Mouse (Mus musculus) testis, adult 2 months (tissue): ENCODE data around the gene Trim8. TPM values are rescaled to one million over a fixed set of nuclear protein-coding genes. Genes with fewer than 3 reads are reported as not detected.

Experiments used
- H3K27ac ChIP-seq: fragments of 200-500 bp; 2 replicates; pipeline ENCODE4 v1.5.1; 2012; ENCODE audit warnings: low read depth, low read length; ENCODE audit not compliant: control insufficient read depth, insufficient read depth
- H3K27me3 ChIP-seq: fragments of 200-500 bp; 2 replicates; pipeline ENCODE4 v1.6.1; 2012; ENCODE audit warnings: mild to moderate bottlenecking, low read length, moderate library complexity; ENCODE audit not compliant: control insufficient read depth, insufficient read depth
- H3K36me3 ChIP-seq: fragments of 200-500 bp; 2 replicates; pipeline ENCODE4 v1.6.1; 2012; ENCODE audit warnings: mild to moderate bottlenecking, low read length; ENCODE audit not compliant: control insufficient read depth, insufficient read depth
- H3K4me1 ChIP-seq: fragments of 200-500 bp; 2 replicates; pipeline ENCODE4 v1.6.1; 2012; ENCODE audit warnings: low read length; ENCODE audit not compliant: control insufficient read depth, insufficient read depth
- H3K4me3 ChIP-seq: fragments of 200-500 bp; 2 replicates; pipeline ENCODE4 v1.5.1; 2012; ENCODE audit warnings: low read depth, mild to moderate bottlenecking, low read length, moderate library complexity, mixed read lengths; ENCODE audit not compliant: control insufficient read depth
- CTCF ChIP-seq: fragments of 200-500 bp; IDR thresholded peaks from 2 replicates; pipeline ENCODE4 v1.5.1; 2012; ENCODE audit warnings: low read depth, mild to moderate bottlenecking, inconsistent platforms, low read length, moderate library complexity; ENCODE audit not compliant: control insufficient read depth, insufficient read depth, insufficient replicate concordance
- POLR2A ChIP-seq: fragments of 200-500 bp; IDR thresholded peaks from 2 replicates; pipeline ENCODE4 v1.6.1; 2012; ENCODE audit warnings: low read depth, mild to moderate bottlenecking, inconsistent platforms, low read length, moderate library complexity; ENCODE audit not compliant: control insufficient read depth
- polyA plus RNA-seq: library from polyadenylated mRNA; depleted of rRNA; stranded (reverse); fragments of >200 nt; gene quantifications from 2 replicates; pipeline ENCODE4 v1.2.3, GENCODE M21; 2012

Trim8 gene
- polyA plus RNA-seq, 1 experiment: 2.1 TPM

DNA sequence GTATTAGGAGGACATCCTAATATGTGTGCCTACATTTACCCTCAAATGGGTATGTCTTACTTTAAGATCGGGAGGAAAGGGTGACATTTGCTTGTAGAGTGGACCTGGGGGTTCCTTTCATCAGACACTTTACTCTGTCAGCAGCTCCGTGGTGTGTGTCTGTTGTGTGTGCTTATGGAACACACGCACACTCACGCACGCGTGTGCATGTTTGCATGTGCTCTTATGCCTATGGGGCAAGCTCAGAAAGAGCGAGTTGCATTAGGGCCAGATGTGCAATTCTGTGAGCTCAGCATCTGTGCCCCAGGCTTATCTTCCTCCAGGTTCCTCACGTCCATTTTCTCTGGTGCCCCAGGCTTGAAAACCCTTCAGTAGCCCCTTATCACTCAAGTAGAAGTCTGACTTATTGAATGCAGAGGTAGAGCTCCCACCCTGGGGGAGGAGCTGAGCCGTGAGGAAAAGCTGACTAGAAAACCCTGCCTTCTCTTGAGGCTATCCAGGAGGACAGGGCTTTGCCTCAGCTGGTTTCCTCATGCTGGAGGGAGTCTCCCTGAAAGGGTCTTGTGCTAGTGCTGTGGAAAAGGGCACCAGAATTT is 3.4 kb downstream of the Trim8 start:
- TF ChIP-seq POLR2A (no peak), CTCF (no peak)
- Histone ChIP-seq H3K4me1 (peaks cover 24% of the 10 kb centered on the region), H3K27ac (no peak overlapping the region), H3K36me3 (no peaks in the 10 kb centered on the region), H3K27me3 (no peaks in the 10 kb centered on the region), H3K4me3 (no peak overlapping the region)

DNA sequence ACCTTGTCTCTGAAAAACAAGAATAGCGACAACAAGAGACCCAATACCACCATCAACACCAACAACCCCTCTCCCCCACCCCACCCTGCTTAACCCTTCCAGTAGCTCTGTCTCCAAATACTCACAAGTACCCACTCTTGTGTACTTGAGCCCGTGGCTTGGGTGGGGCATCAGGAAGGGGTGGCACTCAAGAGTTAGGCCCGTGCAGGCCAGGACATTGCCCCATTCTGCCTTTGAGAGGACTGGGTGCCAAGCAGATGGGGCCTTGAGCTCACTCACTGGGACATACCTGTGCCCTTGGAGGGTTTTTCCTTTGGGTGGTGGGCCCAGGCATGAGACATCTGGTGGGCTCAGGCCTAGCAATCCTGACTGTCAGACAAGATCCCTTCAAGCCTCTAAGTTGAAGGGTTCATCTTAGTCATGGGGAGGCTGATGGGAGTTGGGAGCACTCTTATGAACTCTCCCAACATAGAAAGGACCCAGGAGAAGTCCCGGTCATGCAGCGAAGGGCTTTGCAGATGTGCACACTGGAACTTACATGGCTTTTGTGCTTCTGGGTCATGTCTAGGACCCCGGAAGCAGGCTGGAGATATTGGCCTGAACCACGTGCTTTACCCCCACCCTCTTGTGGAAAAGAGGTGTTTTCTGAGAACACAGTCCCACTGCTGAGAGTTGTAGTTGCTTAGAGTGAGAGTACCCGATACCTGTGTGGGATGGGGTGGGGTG is 4.3 kb downstream of the Trim8 start:
- Histone ChIP-seq H3K36me3 (no peaks in the 10 kb centered on the region), H3K4me1 (peaks cover 17% of the 10 kb centered on the region), H3K4me3 (no peak overlapping the region), H3K27ac (no peak overlapping the region), H3K27me3 (no peaks in the 10 kb centered on the region)
- TF ChIP-seq POLR2A (no peak), CTCF (no peak)

DNA sequence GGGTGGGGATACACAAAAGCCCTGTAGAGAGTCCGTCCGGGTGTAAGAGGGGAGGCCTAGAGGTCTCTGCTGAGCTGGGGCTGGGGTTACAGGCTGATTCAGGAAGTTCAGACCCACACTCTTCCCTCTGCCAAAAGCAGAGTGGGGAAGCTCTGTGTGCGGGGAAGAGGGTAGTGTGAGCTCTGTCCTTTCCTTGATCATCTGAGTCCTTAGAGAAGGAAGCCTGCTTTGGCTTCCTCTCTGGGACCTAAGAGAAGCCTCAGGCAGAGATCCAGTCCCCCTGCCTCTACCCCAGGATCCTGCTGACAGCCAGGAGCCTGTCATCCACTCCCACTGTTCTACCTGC is 4.8 kb downstream of the Trim8 start:
- TF ChIP-seq POLR2A (no peak), CTCF (no peak)
- Histone ChIP-seq H3K4me1 (peaks cover 15% of the 10 kb centered on the region), H3K4me3 (no peak overlapping the region), H3K36me3 (no peaks in the 10 kb centered on the region), H3K27me3 (no peaks in the 10 kb centered on the region), H3K27ac (no peak overlapping the region)

DNA sequence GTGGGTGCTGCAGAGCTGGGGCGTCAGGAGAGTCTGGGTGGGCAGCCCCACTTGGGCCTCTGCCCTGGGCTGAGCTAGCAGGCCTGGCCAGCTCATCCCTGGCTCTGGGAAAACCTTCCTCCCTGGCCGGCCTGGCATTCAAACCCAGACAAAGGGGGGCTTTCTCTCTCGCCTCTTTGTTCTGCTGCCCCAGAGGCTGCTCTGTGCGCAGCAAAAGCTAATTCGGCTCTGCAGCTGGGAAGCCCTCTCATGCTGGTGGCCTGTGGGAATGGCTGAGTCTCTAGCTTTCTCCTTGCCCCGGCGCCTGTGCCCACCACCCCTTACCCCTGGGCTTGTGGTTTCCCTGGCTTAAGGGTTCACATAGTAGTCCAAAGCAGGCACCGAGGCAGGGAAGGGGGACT is 5.7 kb downstream of the Trim8 start:
- H3K27me3 ChIP-seq: no peaks in the 10 kb centered on the region
- no peak overlapping the region for H3K4me3 ChIP-seq
- TF ChIP-seq POLR2A: no peak
- no peak for TF ChIP-seq CTCF
- no peak overlapping the region for H3K27ac ChIP-seq
- H3K36me3 ChIP-seq: no peaks in the 10 kb centered on the region
- peaks cover 12% of the 10 kb centered on the region for H3K4me1 ChIP-seq

DNA sequence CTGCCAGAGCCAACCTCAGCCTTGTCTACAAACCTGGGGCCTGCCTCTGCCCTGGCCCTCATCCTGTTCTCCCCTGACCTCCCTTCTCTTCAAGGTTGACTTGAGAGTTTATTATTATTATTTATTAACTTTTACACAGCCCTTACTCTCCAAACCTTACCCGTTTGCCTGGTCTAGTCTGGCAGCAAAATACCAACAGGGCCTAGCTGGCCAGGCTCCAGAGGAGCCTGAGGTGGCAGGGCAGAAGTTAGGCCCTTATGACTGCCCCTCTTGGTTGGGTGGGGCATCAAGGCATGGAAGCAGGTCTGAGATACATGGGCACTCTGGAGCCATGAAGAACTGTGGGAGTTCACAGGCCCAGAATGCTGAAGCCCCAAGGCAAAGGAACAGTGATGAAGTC is 6.3 kb downstream of the Trim8 start:
- Histone ChIP-seq H3K27ac (no peak overlapping the region), H3K36me3 (no peaks in the 10 kb centered on the region), H3K4me1 (peaks cover 6% of the 10 kb centered on the region), H3K4me3 (no peak overlapping the region), H3K27me3 (no peaks in the 10 kb centered on the region)
- TF ChIP-seq CTCF (no peak), POLR2A (no peak)

DNA sequence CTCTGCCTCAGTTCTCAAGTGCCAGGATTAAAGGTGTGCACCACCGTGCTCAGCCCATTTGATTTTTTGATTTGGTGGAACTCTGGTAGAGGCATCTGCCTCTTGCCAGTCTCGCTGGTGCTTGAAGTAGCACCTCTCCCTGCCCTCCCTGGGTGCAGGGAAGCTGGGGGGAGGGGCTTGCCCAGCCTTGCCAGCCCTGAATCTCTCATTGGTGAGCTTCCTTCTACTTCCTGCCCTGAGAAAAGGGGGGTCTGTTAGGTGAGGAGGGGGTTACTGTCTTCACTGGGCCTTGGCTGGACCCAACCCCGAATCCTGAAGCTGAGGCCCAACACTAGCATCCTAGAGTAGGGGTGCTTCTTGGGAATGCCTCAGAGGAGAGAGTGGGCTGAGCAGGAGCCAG is 7.2 kb downstream of the Trim8 start:
- no peak for TF ChIP-seq CTCF
- no peak for TF ChIP-seq POLR2A
- Histone ChIP-seq H3K4me1 (peaks cover 5% of the 10 kb centered on the region), H3K36me3 (no peaks in the 10 kb centered on the region), H3K4me3 (no peak overlapping the region), H3K27ac (no peak overlapping the region), H3K27me3 (no peaks in the 10 kb centered on the region)

DNA sequence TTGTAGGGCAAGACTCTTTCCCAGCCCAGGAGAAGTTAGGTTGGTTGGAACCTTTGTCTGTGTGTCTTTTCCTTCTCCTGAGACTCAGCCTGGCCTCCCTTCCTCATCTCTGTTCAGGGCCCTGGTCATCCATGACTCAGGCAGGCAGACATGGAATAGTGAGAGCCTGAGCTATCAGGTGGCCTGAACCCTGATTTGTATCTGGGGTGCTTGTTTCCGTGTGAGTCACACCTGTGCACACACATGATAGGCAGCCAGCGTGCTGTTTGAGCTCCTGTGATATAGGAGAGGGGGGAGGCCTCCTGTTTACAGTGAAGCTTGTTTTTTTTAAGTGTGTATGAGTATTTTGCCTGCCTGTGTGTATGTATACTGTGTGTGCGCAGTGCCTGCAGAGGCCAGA is 7.7 kb downstream of the Trim8 start:
- peaks cover 4% of the 10 kb centered on the region for H3K4me1 ChIP-seq
- TF ChIP-seq CTCF (no peak), POLR2A (no peak)
- no peaks in the 10 kb centered on the region for H3K27me3 ChIP-seq
- H3K27ac ChIP-seq: no peak overlapping the region
- H3K4me3 ChIP-seq: no peak overlapping the region
- H3K36me3 ChIP-seq: no peaks in the 10 kb centered on the region

DNA sequence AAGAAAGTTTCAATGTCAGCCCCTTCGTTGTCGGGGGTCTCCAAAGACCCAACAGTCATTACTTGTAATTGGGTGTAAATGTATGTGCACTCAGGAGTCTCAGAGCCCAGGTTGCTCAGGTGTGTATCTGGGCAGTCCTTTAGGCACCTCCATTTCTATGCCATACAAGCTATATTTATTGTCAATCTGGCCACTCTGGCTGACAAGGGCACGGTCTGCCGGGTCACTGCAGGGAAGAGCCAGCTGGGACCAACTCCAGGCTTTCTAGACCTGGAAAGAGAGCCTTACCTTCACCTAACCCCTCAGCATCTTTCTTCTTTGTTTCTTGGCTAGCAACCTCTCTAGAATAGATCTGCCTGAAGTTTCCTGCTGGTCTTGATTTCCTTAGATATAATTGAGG is 8.2 kb downstream of the Trim8 start:
- TF ChIP-seq CTCF (no peak), POLR2A (no peak)
- Histone ChIP-seq H3K4me3 (no peak overlapping the region), H3K36me3 (no peaks in the 10 kb centered on the region), H3K4me1 (peaks cover 6% of the 10 kb centered on the region), H3K27ac (no peak overlapping the region), H3K27me3 (no peaks in the 10 kb centered on the region)
